Mouse (Mus musculus): ENCODE measurements around the gene Foxl1.

Gene Foxl1

GRCm38 (mm10) chr8:121170116-121170515 is 42.4 kb downstream of the Foxl1 start:
- DNase-seq (ENCODE audit: low spot score) = no peak

GRCm38 (mm10) chr8:121170626-121171552 is 43.1 kb downstream of the Foxl1 start:
- no peak for DNase-seq (ENCODE audit: low spot score)

- no peak for DNase-seq (ENCODE audit: low spot score)
These were observed 44.8 kb downstream of the Foxl1 start for GRCm38 (mm10) chr8:121172567-121172966.

GRCm38 (mm10) chr8:121174178-121174577 is 46.4 kb downstream of the Foxl1 start:
- no peak for DNase-seq (ENCODE audit: low spot score)

- DNase-seq (ENCODE audit: low spot score) = no peak
These were observed 47.2 kb downstream of the Foxl1 start for GRCm38 (mm10) chr8:121174721-121175539.

GRCm38 (mm10) chr8:121175540-121176090 is 47.9 kb downstream of the Foxl1 start:
- no peak for DNase-seq (ENCODE audit: low spot score)

GRCm38 (mm10) chr8:121176291-121176690 is 48.6 kb downstream of the Foxl1 start:
- DNase-seq (ENCODE audit: low spot score) = no peak
